Mouse (Mus musculus) lung, postnatal 36 days (tissue): ENCODE data around the gene Fam24b.

Experiments
- DNase-seq: peaks from one replicate; pipeline ENCODE4 v3.0.0; 2022; ENCODE audit warnings: mixed read lengths

The Fam24b gene

DNA sequence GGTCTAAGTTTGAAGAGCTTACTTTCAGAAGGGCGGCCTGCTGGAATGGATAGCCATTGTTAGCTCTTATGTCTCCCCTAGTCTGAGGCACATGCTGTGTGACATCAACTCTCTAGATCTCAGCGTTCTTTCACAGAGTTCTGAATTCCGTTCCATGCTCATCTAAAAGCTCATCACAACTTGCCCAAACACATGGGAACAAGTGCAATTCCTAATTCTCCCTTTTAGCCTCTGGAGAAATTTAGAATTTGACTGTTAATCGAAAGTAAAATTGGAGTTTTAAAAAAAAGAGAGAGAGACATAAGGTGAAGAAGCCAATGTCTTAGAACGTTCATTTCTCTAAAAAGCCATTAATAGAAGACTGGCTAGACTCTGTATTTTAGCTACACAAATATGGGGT is at the start of gene Fam24b:
Fam24b (minus strand) TSS at position 101 of the 400 bp plus-strand sequence.
- no peak for DNase-seq

DNA sequence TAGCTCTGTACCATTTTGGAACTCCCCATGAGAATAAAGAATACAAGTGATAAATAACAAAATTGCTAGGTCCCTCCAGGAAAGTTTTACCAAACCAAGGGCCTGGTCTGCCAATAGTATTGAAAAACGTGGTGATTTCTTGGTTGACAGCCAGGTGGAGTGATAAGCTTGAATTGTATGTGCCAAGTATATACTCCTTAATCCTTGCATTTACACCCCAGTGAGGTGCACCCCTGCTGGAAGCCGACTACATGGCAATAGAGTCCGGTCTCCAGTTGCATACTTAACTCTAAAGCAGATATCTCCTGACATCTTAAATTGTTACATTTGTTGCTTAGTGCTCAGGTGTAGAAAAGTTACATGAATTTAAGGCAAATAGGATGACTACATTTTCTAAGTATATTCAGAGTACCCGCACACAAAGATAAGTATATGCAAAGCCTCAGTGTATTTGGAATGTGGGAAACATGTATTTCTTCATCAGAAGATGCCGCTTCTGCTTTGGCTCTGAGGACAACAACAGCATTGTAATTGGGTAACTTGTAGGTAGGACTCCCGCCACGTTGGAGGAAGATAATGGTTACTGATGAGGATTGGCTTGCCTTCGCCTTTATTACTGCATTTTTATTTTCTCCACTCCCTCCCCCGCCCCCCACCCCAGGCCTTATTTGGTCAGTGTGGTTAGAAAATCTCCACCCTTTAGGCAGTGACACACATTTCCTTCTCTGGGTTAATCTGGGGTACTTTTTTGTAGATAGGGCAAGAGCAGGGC is 42.8 kb upstream of the Fam24b start:
- no peak for DNase-seq

DNA sequence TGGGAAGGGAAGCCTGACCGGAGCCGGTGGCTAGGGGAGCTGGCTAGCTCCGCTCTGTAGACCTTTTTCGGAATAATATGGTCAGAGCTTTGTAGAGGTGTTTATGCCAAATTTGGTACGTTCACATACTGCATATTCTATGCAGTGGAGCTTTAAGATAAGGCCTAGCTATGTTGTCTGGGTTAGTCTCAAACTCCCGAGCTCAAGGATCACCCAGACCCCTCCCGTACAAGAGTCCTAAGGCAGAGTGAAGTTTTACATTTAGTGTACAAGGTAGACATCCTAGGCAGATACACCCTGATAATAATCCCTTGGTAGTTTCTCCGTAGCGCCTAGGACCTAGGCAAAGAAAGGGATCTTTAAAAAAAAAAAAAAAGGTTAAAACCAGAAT is 42.1 kb upstream of the Fam24b start:
- no peak for DNase-seq

DNA sequence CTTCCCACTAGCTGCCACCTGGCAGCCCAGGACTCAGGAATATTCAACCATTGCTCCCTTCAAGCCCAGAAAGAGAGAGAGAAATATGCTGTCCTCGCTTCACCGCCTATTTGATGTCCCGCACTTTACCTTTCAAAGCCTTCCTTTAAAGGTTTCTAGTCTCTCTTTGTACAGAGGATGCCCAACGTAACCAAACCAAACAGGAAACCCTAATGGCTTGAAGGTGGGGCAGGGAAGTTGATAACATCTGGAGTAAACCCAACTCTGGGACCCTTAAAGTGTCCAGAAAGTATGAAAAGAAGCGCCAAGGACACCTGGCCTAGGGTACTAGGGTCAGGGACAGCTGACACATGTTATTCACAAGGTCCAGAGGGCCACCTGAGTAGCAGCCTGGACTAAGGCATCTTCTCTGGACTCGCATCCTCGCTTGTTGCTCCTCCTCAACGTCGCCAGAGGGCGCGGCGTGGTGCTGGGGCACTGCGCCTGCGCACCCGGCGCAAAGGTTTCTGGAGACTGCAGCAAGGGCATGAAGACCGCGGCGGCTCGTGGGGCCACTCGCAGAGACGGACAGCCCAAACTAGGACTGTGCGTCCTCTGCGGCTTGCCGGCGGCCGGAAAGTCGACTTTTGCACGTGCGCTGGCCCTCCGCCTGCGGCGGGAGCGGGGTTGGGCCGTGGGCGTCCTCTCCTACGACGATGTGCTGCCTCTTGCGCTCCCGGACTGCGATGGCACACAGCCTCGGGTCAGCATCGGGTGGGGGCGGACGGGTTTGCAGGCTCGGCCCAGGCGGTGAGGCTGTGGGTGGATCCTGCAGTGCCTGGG is 41.5 kb upstream of the Fam24b start, which contains the start of gene Pstk:
Pstk (plus strand) TSS at position 494 of the 822 bp plus-strand sequence.
- peak; percentile 91 for DNase-seq

DNA sequence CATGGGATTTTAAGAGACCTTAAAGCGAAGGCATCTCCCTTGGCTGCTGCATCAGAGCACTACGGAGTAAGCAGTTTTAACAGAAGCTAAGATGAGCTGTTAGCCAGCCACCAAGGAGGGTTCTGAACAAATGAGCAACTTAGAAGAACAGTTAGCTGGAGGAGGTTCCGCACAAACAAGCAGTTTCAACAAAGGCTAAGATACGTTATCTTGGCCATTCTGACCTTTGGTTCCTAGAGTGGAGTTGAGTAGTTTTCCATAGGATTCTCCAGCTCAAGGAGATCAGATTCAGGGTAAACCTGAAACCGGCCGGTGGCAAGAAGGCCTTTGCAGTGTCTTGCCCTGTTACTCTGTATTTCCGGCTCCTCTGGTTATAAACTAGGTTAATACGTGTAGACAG is 34.8 kb upstream of the Fam24b start:
- DNase-seq = no peak

DNA sequence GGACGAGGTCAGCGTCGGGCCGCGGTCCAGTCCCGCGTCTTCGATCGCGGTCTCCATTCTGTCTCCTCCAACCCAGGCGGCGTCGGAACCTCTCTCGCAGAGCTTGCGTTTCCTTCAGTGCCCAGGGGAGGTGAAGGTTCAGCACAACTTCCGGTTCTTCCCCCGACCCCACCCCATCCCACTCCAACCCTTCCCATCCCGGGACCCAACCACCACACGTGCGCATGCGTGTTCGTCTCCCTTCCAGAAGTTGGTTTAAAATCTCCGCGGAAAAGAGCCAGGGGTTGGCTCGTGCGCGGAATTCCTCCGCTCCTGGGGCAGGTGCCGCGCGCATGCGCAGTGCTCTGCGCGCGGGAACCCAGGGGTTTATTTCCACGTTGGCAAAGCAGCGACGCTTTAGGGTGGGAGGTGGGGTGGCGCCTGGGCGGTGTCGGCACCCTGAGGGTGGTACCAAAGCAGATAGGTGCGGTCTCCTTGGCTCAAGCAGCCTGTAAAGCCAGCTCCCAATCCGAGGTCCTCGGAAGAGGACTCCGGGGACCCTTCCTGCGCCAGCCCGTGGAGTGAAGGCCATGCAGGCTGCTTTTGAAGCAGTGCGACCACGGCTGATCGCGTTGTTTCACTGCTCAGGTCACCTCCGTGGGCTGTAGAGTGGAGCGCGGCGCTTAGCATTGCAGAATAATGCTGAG is 33.4 kb upstream of the Fam24b start, which contains the start of gene 2310057M21Rik:
2310057M21Rik (minus strand) TSS at position 145 of the 686 bp plus-strand sequence.
- DNase-seq = peak; percentile 96

DNA sequence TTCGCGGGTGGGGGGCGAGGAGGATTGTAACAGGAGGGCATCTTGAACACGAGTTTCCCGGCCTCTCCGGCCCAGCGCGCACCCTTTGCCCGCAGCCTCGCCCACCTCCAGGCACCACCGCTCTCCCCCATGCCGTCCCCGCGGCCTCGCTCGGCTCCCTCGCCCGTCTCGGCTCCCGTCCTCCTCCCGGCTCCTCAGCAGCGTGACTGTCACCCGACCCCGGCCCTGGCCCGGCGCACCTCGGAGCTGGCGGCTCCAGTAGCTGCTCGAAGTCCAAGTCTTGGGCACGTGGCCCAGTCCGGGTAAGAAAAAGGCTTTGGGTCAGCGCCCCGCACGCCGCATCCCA is 32.9 kb upstream of the Fam24b start:
- no peak for DNase-seq

DNA sequence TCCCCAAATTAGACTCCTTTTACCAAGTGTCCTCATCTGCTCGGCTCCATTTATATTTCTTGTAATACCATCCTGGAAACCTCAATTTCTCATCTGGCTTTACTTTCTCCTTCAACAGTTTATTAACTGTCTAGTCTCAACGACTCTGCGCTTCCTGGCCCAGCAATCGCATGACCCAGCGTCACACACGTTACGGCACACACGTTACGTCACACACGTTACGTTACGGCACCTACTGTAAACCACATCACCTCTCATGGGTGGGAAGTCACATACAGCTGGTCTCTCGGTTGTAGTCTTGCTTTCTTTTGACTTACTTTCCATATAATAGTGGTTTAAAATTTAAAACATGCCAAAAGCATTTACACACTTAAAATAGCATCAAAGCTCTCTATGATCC is 26.8 kb upstream of the Fam24b start:
- no peak for DNase-seq

DNA sequence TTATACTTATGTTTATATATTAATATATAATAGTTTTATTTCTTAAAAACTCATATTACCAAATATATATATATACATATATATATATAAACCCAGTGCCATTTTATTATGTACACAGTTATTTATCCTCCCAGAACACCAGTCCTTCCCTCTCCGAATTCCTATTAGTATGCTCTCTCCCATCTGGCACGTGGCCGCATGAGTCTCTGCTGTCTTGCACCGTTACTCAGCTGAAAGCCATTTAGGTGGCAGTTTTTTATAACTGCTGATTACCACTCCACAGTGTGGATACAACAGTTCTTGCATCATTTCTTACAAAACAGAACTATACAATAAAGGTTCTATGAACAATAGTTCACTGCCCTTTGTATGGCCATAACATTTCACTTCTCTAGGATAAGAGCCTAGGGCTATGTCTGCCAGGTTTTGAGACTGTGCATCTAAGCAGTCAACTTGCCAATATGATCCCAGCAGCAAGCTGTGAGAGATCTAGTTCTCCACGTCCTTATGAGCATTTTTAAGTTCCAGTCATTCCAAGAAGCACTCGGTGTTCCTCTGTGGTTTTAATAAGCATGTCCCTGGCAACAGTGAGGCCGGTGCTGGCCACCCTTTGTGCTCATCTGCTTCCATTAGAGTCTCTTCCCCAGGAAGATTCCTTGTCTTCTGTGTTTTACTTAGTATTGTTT is 16.7 kb upstream of the Fam24b start:
- DNase-seq = no peak

DNA sequence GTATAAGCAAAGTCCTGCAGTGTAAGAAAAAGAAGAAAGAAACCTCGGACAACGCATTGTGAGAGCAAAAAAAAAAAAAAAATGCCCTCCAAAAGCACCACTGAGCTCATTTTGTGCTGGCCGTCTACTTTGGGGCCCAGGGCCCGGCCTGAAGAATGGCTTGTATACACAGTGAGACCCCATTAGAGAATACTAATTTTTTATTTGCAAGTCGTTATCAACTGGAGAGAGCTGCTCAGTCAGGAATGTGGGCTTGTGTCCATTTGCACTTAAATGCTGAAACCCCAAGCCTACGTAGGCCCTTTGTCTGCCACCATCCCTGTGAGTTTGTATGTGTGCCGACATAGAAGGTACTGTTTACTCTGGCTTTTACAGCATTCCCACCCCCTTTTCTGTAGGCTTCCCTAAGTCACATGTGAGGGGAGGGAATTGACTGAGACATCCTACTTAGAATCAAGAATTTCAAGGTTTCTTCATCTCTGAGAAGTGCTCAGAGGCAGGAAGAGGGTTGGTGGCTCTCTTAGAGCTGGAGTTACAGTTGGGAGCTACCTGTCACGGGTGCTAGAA is 8.3 kb upstream of the Fam24b start:
- no peak for DNase-seq

DNA sequence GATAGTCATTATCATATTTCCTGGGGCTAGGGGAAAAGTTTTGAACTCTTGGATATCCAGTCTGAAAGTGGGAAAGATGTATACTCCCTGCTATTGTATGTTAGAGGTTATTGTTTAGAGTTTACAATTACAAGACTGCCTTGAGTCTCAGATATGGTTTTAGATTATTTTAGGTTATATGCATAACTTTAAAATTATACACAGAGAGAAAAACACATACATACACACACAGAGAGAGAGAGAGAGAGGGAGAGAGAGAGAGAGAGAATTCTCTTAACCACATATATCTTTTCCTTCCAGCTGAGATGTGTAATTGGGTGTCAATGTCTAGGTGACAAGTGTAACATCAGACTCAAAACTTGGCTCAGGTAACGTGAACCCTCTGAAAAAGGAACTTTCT is 4.2 kb upstream of the Fam24b start, which contains the start of gene Fam24a:
Fam24a (plus strand) TSS at position 301 of the 400 bp plus-strand sequence.
- no peak for DNase-seq

DNA sequence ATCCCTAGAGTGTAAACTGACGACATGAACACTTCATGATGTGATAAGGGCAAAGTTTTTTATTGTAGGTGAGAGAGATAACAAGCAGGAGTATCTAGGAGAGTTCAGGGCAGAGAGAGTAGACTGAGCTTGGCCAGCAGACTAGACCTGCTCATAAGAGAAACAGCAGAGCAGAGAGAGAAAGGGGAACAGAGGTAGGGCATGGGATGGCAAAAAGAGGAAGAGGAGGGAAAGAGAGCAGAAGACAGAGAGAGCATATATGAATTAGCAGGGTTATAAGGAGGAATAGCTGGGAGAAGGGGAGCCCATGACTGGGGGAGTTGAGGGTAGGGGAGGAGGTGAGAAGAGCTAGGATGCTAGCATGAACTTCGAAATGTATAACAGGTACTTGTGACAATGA is 2.4 kb upstream of the Fam24b start:
- no peak for DNase-seq

DNA sequence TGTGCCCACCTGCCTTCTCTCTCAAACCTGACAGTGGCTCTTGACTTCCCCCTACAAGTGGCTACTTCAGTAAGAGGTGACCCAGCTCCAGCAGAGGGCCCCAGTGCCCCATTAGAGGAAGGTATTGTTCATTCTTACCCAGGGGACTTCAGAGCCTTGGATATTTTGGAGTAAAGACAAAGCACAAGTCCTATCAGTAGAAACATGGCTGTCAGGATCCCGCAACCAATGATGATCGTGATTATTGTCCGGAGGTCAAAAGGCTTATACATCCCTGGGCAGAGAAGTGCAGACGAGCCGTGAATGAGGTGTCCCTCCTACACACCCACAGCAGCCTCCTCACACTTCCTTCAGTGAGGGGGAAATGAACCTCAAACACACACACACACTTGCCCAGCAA is 2.3 kb downstream of the Fam24b start:
- no peak for DNase-seq

DNA sequence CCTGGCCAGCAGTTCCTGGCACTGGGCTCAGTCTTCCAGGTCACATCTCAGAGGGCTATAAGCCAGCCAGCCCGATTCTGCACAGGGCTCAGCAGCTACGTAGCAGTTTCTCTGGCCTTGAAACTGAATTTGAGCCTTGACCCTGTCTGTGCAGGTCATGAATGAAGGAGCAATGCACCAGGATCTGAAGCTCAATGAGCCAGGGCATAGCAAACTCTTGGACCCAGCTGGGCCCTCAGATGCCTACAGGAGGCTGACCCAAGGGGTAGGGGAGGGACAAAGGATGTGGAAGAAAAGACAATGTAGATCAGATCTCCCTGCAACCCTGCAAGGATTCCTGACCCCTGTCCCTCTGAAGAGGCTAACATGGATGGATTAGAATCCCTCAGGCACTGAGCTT is 7.1 kb downstream of the Fam24b start, which contains the start of gene Cuzd1:
Cuzd1 (minus strand) TSS at position 101 of the 400 bp plus-strand sequence.
- DNase-seq = no peak

DNA sequence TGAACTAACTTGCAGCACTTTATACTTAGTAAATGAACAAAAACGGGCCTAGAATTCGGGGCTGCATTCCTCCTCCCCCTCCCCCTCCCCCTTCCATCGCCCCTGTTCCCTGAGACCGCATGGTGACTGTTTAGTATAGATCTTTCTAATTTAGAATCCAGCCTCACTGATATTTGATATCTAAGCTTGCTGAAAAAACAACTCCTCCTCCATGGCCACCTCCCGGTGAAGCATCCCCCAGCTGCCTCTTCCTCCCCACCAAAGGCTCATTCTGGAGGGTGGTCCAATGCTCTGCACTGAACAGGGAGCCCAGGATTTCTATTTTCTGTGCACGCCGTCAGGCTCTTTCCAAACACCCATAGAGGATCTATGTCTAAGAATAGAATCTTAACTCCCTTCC is 11.0 kb downstream of the Fam24b start:
- DNase-seq = no peak

DNA sequence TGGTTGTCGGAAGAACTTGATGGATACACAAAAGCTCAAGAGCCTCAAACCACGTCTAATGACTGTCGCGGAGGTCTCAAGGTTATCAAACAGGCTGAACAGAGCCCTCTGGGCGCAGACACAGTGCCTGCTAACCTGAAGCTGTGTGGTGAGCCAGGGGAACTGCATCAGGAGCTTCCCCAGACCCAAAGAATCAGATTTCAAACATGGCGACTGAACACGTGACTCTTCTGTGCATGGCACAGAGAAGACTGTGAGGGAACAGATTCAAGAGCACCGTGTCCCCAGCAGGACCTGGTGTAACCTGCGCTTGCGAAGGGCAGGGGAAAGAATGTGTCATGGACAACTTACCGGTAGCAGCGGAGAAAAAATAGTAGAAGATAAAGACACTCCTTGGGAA is 11.7 kb downstream of the Fam24b start:
- DNase-seq = no peak

DNA sequence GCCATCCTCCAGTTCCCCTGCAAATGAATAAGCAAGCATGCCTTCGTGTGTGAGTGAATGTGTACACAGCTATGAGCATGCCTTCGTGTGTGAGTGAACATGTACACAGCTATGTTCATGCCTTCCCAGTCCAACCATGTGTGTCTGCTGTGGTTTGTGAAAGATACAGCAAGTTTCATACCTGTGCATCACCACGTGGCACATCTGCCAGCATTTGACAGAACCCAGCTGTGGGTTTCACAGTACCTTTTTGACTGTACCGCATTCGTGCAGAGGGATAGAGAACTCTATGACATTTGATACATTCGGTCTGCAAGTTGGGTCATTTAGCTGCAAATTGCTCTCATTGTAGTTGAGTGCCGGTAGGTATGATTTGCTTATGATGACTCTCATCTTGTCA is 14.8 kb downstream of the Fam24b start:
- no peak for DNase-seq

DNA sequence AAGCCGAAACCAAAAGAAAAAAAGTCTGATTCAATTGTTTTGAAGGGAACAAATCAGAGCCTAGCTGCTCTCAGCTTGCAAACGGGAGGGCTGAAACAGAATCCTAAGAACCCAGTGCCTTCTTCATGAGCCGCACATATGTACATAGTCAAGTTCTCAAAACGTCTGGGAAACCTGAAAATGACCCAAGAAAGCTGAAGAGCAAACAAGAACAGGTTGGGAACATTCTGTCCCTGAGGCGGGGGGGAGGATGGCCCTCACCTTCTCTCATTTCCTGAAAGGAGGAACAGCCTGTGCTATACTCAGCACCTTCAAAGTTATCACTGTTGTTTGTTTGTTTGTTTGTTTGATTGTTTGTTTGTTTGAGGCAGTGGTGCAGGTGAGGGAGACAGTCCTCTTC is 22.6 kb downstream of the Fam24b start:
- DNase-seq = peak; percentile 10

DNA sequence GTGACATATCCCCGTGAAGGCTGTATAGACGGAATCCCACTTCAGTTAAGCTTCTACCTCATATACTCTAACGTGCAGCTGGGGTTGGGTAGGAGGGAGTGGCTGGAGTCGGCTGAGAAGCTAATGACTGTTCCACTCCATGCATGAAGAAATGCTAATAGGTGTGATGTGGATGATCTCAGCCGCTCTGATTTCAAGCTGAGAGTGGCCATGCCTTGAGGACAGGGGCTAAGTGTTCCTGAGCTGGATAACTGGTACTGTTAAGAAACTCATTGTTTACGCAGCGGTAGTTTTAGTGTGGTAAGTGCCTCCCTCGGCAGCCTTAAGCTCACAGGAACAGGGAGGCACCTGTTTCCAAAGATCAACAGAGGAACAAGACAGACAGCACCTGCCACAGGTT is 26.0 kb downstream of the Fam24b start:
- peak; percentile 53 for DNase-seq

DNA sequence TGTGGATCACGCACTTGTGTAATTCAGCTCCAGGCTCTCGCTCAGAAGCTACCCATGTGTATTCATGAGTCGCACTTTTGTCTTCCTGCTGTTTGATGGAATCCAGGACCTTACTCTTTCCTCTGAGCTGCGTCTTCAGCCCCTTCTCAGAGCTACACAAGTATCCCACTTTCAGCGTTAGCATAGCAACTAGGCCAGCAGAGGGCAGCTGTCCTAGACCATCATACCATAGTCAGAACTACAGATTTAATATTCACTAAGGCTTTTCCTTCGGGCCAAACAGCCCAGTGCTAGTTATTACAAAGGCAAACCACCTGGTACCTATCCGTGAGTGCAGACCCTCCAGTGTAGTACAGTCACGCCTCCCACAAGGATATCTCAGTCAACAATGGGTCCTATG is 32.2 kb downstream of the Fam24b start:
- DNase-seq = peak; percentile 27
